Mouse (Mus musculus) neural tube, embryonic 10.5 days (tissue): ENCODE results near the gene Cdh18.

Experiments
- DNase-seq: peaks from one replicate; pipeline ENCODE4 v3.0.0-alpha.2; 2017; ENCODE audit warnings: low spot score; ENCODE audit errors: extremely low spot score

The Cdh18 gene

DNA sequence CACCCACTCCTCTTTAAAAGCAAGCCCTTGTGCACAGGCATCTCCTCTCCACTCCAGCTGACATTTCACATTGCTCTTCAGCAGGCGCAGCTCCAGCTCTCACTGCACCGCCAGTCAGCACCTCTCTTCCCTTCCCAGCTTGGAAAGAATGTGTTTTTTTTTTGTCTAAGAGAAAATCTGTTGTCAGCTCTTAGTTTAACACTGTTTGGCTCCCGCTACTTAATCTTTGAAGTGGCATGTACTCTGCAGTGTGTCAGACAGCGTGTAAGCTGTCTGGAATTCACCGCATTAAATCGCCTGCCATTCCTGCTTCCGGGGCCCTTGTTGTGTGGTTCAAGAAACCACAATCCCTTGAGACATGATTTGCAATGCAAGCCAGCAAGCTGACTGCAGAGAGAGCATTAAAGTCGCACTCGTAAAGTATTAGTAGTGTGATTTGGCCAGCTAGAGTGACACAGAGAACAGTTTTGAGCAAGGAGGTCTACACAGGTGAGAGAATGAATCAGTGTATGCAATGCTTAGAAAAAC is 903.3 kb downstream of the Cdh18 start:
- no peak for DNase-seq

DNA sequence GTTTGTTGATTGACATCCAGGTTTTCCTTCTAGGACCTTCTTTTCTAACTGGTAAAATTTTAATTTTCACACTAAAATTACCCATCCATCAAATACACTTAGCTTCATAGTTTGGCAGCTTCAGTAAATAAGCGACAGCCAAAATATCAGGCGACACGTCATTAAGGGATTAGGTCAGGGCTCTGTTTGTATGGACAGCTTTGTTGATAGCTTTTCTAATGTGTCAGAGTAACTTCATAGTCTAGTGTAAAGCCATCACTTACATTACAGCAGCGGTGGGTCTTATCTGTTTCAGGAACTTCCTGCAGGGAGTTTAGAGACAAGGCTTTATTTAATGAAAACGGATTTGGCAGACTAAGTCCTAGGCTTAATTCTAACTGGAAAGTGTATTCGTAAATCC is 904.5 kb downstream of the Cdh18 start:
- DNase-seq: no peak

DNA sequence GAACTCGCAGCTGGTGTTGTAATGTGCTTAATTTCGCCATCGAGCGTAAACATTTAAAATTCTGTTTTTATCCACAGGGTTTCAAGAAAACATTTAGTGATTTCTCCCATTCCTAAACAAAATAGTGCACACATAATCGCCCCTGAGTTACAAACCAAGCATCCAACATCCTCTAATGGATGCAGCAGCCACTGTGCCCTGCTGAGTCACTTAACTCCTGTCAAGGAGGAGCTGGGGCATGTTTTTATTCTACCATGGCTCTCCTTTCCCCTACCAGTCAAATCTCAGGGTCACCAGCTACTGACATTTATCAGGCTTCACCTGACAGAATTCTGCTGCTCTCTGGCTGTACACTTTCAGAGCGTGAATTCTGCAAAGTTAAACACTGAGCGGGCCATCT is 906.5 kb downstream of the Cdh18 start:
- no peak for DNase-seq

- no peak for DNase-seq
Observed at GRCm38 (mm10) chr15:23457401-23457800, 908.6 kb downstream of the Cdh18 start.

GRCm38 (mm10) chr15:23470527-23471475 is 922.0 kb downstream of the Cdh18 start:
- DNase-seq: no peak

DNA sequence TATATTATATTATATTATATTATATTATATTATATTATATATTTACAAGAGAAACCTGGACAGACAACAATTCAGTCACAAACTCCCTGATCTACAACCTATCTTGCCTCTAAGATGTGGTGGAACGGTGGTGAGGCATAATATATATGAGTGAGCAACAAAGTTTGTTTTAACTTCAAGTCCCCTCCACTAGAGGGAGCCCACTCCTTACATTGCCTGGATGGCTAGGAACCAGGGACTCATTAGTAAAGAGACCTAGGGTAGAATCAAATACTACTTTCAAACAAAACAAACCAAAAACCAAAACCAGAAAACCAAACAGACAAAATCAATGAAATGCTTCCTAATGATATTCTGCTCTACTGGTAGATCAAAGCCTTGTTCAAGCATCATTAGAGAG is 937.5 kb downstream of the Cdh18 start:
- no peak for DNase-seq

- no peak for DNase-seq
Observed at GRCm38 (mm10) chr15:23506480-23506879, 957.7 kb downstream of the Cdh18 start.

DNA sequence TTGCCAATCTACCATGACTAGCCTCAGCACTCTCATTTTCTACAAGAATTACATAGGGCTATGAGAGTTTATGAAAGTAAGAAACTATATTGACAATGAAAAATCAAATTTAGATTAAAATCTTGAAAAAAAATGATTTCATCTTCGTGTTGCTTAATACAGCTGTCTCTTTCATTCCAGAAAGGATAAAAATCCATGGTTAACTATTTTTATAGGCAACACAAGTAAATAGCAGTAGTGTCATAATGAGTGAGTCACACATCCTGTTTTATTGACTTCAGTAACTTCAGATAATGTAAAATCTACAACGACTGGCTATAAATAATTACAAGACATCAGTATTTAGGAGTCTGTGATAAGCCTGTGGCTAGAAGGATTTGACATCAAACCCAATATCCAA is 960.9 kb downstream of the Cdh18 start:
- DNase-seq: no peak

DNA sequence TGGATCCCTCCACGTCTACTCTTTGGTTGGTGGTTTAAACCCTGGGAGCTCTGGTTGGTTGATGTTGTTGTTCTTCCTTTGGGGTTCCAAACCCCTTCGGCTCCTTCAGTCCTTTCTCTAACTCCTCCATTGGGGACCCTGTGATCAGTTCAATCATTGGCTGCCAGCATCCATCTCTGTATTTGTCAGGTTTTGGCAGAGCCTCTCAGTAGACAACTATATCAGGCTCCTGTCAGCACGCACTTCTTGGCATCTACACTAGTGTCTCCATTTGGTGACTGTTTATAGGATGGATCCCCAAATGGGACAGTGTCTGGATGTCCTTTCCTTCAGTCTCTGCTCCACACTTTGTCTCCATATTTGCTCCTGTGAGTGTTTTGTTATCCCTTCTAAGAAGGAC is 967.0 kb downstream of the Cdh18 start:
- no peak for DNase-seq

DNA sequence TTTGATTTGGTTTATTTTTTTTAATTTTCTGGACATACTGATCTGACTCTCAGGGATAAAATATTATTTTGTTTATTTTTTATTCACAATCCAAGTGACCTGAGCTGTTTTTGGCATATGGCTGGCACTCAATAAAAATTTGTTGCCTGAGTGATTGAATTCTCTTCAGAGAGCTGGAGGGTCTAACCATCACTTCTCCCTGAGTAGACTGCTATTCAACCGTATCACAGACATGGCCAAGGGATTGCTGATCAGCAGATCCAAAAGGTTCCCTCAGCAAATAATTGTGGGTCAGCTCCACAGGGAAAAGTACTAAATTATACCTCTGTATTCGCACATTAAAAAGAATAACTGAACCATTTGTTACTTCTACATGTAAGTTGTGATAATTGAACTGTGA is 969.3 kb downstream of the Cdh18 start:
- DNase-seq: no peak
